Mouse (Mus musculus) E14TG2a.4 (cell line): ENCODE results near the gene Polr1e.

ENCODE experiments used
- CTCF ChIP-seq: conservative IDR thresholded peaks from 2 replicates; pipeline ENCODE4 v1.5.1; 2014; ENCODE audit warnings: low read length
- POU5F1 ChIP-seq: IDR thresholded peaks from 2 replicates; pipeline ENCODE4 v1.6.1; 2014; ENCODE audit warnings: low read length, borderline replicate concordance

DNA sequence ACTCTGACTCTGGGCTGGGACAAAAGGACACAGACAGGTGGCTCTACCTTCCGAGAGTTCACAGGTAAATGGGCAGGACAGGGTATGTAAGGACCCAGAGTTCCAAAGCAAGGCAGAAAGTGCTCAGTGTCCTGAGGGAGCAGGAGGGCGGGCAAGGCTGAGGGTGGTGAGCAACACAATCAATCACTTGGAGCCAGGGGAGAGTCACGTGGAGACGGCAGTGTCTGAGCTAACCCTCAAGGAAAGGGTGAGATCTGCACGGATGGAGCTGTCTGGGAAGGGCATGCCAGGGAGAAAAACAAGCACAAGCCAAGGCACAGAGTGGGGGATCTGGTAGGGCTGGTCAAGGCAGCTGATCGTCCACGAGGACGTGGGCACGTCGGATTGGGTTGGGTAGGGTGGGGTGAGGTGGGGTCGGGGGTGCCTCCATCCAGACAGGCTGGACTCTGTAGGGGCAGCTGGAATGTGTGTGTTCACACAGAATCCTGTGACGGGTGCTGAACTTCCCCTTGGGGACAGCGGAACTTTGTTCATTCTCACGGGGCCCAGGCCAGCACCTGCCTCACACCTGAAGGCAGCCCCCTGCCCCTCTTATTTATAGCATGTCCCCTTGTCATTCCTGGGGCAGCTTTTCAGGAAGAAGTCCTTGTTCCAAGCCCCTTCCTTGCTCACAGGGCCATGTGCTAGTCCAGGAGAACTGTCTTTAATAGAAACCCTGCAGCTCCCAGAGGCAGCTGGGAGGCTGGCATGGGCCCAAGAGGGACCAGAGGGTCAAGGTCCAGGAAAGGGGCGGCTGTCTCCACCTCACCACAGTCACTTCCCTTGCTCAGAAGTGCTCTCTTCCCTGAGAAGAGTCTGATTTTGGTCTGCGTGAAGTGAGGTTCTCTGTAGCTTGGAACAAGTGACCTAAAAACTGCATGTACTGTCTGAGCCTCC lies 16.6 kb downstream of the Polr1e start:
- TF ChIP-seq CTCF (no peak), POU5F1 (no peak)
